Mouse (Mus musculus) adrenal gland, adult (tissue): Measurements from ENCODE around the gene Rpl3.

Experiments used
- DNase-seq, 2 experiments: peaks; one replicate each; pipeline ENCODE4 v3.0.0; 2022 to 2023; ENCODE audit warnings: low spot score in 1 of 2; ENCODE audit not compliant: inconsistent age in 2 of 2

Rpl3 gene

DNA sequence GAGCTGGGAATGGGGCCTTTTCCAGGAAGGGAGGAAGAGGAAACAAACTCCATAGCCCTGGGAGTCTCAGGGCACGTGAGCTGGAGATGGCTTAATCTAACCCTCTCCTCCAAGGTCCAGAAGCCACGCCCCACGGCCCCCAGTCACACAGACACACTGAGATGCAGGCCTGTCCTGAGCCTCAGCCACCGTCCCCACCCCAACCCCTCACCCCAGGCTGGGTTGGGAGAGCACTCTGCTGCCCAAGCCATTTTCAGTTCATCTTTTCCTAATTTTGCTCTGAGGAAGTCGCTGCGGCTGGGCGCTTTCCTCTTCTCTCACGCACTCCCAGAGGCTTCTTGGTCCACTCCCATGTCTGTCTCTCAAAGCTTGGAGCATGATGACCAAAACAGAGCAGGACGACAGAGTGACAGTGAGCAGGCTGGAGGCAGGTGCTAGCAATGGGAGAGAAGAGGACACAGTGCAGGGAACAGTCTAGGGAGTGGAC is 19.7 kb downstream of the Rpl3 start:
- peak; percentile 58 to 67 for DNase-seq

DNA sequence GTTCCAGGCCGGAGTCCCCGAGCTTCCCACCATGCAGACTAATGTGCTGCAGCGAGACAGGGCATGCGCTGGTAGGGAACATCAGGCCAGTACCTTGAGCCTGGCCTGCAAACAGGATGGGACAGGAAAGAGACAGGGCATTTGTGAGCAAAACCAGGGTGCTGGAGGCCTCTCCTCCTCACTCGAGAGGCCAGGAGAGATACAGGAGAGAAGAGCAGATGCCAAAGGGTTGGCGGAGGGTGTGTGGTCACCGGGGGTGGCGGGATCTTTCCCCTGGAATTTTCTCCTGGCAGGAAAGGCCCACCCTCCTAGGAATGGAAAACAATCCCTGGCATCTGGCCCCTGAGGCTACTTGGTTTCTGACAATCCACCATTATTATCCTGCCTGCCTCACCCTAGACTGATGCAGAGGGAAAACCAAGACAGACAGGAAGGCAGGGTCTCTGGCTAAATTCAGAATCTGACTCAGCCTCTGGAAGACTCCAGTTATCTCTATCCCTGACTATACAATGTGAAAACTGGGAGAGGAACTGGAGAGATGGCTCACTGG is 21.5 kb downstream of the Rpl3 start:
- DNase-seq: no peak

DNA sequence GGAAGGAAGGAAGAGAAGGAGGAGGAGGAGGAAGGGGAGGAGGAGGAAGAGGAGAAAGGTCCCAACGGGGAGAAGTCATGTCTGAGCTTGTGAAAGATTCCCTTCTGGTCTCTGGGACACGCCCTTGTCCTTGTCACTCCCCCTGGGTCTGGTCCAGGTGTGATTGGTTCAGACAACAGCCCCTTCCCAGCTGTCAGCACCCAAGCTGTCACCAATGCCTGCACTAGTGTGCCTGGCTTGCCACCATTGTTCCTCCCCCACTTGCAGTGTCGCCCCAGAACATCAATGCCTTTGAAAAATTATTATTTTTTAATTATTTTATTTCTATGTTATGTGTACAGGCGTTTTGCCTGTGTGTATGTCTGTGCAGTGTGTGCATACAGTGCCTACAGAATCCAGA is 22.5 kb downstream of the Rpl3 start:
- no peak for DNase-seq

DNA sequence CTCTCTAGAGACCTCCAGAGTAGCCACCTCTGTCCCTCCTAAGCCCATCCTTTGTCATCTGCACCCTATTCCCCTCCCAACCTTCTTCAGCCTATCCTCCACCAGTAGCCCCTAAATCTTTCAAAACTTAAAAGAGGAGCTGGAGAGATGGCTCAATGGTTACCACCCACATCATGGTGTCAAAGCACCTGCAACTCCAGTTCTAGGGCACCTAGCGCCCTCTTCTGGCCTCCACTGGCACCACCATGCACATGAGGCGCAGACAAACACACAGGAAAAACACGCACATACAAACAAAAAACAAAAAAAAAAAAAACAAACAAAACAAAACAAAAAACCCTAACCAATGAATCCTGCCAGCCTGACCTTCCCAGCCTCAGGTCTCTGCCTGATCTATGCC is 25.1 kb downstream of the Rpl3 start:
- peak in 1 of 2 experiments; percentile 75 for DNase-seq

DNA sequence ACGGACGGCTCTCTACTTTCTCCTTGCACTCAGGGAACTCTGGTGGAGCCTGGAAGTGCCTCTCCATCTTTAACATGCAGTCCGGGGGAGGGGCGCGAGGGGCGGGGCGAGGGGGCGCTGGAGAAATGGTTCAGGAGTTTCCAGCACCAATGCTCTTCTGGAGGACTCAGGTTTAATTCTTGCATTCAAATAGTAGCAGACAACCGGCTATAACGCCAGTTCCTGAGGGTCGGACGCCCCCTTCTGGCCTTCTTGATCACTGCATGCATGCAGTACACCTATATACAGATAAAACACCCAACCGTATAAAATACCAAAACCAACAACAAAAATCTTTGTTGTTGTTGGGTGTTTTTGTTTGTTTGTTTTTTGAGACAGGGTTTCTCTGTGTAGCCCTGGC is 26.3 kb downstream of the Rpl3 start:
- peak; percentile 67 to 85 for DNase-seq

DNA sequence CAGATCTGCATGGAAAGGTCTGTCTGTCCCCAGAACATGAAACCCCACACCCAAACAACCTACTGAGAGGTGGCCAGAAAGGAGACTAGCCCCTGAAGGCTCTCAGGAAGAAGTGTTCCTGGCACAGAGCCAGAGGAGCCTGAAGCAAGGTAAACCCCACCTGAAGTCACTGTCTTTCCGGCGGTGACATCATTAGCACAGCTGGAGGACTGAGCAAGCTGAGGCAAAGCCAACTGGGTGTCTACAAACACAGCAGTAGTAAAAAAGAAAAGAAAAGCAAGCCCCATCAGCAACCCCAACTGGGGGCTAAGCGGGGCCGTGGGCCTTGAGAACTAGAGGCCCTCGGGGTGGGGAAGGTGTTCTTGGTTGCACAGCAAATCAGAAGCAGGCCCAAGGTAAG is 26.7 kb downstream of the Rpl3 start:
- no peak for DNase-seq

DNA sequence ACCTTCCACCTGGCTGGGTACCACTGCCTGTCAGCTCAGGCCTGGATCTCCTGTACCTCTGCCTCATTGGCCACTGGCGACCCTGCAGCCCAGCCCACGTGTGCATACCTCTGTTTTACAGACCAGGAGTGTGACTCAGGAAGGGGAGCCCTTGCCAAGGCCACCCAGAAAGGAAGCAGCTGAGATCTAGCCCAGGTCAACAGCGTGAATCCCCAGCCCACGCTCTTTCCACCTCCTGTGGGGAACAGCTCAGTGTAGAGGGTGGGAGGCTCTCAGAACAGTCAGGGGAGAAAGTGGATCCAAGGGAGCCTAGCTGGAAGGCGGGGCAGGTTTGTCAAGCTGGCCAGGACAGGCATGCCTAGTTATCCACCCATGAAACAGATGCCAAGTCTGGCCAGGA is 28.8 kb downstream of the Rpl3 start:
- peak in 1 of 2 experiments; percentile 62 for DNase-seq

DNA sequence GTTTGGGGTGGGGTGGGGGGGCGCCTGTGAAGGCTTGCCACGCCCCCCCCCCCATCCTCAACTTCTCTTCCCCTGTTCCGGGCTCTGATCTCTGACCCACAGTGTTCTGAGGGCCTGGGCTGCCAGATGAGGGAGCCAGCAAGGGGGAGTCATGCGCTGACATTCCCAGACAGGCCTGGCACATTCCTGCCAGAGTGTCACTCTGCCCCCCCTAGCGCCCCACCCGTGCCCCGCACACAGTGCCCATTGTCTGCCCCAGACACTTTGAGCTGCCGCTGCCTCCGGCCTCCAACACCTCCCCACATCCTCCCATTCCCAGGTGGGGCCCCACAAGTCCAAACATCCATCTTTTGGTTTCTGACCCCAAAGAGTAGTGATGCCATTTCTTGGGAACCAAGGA is 29.3 kb downstream of the Rpl3 start:
- DNase-seq: no peak

DNA sequence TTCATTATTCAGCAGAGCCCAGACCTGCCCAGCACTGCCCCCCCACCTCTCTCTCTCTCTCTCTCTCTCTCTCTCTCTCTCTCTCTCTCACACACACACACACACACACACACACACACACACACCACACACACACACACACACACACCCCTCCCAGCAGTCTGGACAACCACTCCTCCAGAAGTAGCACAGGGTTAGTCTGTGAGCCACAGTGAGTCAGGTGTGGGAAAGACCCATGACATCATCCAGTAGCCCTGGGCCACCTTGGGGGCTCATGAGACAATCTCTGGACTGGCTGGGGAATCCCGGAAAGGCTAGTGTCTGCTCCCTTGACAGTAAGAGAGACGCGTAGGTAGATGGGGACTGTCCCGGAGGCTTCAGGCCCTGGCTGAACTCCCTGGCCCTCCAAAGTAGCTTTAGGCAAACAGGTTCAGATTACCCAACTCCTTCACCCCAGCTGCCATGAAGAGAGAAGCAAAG is 30.6 kb downstream of the Rpl3 start:
- DNase-seq: no peak

DNA sequence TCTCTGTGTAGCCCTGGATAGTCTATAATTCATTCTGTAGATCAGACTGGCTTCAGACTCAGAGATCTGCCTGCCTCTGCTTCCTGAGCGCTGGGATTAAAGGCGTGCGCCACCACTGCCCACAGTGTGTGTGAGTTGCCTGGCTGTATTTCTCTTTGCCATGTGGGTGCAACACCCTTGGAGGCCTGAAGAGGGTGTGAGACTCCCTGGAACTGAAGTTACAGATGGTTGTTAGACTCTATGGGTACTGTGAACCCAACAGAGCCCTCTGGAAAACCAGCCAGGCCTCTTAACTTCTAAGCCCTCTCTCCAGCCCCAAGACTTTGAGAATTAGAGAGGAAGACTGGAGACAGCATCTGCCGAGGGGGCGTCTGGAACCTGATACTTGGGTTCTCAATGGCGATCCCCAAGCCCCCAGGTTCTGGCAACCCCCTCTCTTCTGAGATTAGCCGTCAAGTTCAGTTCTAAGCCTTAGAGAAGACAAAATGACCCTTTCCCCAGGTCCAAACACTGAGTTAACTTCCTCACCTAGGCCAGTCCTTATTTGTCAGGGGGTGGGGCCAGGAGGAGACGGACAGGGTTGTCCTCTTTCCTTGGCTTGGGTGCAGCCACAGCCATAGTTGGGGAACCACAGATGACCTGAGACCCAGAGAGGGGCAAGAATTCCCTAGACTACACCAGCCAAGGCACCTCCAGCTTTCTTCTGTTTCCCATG is 31.2 kb downstream of the Rpl3 start:
- DNase-seq: no peak

DNA sequence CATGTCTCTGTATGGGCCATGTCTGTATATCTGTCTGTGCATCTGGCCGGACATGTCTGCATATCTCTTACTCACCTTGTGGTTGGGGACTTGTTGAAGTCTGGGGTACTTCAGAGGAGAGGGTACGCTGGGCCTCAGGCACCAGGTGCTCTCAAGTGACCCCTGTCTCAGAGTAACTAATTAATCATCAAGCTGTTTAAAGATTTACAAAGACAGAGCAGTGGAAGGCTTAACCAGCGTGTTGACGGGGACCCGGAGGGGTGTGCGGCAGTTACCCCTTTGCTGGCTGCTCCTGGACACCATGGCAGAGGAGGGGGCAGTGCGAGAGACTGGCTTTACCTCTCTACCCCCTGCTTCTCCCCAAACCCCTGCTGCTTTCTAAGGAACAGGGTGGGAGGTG is 32.1 kb downstream of the Rpl3 start:
- no peak for DNase-seq

DNA sequence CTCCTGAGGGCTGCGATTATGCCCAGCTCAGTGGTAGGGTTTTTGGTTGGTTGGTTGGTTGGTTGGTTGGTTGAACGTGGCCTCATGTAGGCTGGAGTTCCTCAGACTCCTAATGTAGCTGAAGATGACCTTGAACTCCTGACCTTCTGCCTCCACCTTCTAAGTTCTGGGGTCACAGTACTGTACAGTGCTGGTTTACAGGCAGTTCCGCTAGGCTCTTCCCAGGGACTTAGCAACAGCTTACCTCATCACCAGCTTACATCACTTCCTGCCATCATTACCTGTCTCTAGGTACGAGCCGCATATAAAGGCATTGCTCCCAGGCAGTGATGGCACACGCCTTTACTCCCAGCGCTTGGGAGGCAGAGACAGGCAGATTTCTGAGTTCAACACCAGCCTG is 33.5 kb downstream of the Rpl3 start:
- DNase-seq: no peak

DNA sequence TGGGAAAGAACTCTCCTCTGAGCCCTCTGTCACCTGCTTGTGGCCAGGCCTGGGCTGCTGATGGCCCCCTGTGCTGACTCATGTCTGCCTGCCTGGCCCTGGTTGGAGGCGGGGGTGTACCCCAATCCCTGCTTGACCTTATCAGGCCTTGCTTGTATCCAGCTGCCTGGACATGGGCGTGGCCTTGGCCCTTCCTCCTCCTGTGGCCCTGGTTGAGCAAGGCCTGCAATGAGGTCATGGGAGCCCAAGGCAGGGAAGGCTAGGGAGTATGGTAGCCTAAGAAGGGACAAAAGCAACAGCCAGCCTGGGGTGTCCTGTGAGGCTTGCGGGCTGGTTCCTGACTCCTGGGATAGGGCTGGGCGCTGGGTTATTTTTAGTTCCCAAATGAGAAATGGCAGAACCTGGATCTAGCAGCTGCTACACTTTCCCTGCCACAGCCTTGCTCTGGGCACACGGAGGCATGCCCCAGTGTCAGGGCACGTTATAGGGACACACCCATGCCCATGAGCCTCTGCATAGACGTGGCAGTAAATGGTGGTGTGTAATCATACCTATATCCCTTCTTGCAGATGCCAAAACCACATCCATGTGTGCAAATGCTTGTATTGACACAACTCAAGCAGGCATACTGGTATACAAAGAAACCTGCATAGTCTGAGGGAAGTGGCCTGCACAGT is 37.5 kb downstream of the Rpl3 start:
- DNase-seq: peak; percentile 95 to 97

DNA sequence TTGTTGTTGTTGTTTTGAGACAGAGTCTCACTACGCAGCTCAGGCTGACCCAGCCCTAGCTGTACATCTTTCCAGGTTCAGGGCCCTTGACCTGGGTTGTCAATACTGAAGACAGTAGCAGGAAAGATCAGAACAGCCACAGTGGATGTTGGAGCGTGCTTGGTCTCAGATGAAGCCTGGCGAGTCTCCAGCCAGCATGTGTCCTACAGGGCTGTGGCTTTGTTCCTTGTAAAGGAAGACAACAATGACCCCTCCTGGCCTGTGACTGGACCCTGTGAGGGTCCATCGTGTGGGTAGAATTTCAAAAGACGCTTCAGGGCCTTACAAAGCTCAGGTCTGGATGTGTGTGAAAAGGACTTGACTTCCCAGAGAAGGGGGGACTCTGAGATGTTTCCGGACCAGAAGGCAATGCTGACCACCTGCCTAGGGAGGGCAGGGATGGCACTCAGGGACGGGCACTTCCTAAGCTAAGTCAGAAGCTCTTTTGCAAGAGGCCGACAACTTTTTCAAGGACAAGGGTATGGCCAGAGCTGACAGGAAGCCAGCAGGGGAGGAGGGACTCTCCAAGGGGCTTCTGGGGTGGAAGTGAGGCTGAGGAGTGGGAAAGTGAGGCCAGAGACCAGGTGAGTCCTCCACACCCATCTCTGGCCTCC is 38.2 kb downstream of the Rpl3 start:
- DNase-seq: peak in 1 of 2 experiments; percentile 66

DNA sequence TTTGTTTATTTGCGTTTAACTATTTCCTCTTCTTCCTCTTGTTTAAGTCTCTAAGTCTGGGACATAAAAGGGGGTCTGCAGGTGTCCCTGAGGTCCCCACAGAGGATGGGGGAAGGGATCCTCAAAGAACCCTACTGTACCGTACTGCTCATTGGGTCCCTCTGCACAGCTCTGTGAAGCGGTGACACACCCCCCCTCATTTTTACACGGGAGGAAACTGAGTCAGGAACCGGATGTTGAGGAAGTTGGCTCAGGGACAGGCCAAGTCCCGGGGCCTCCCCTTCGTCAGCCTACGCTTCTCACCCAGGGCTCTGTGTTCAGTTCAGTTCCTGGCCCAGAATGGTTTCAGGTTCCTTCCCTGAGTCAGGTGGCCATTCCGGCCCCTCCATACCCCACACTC is 39.9 kb downstream of the Rpl3 start:
- no peak for DNase-seq

DNA sequence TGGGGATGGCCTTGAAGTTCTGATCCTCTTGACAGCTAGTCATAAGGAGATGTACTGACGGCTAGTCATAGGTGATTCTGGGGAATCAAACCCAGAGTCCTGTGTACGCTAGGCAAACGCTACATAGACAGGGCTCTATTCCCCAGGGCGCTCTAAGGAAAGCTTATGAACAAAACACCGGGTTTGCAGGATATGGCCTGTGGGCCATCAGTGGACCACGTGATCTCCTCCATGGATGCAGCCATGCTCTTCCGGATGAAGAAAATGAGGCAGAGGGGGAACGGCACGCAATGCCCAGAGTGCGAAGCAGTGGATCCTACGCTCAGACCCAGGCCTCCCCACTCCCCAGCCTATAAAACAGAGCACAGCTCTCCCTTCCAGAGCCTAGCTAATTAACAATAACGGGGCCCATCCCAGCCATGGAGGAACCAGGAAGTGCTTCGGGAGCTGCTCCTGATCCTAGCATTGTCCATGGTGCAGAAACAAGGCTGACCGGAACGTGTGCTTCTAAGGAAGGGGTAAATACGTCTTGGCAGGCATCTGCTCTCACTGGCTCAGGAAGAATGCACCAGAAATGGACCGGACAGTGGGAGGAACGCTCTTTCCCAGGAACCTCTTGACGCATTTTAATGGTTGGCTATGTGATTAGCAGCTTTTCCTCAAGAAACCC is 40.4 kb downstream of the Rpl3 start:
- DNase-seq: no peak

DNA sequence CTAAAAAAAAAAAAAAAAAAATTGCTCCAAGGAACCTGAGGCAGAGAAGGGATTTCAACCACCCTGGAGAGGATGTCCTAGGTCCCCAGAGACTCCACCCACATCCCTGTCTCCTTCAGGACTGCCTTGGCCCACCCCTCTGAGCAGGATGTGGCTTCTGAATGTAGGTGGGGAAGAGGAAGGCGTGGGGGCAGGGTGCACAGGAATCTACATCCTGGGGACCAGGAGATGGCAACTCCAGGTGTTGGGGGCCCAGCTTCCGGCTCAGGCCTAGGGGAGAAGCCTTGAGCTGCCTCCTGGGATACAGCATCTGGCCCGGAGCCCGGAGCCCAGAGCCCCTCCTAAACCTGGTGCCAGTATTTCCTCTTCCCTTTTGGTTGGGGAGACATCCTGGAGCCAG is 41.6 kb downstream of the Rpl3 start:
- DNase-seq: peak; percentile 68 to 71

DNA sequence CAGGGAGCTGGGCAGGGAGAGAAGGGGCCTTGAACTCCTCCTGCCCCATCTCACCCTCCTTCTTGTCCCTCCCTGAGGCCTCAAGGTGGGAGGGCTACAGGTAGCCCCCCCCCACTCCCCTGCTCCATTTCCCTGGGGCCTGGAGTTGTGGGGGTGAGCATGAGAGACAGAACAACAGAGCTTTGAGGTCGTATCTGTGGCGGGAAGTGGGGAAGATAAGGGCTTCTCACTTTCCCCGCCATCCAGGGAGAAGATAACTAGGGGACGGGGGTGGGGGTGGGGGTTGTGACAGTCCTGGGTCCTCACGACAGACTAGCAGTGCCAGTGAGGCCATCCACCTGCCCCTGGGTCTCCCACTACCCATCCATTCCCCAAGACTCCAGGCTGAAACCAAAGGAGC is 43.7 kb downstream of the Rpl3 start:
- no peak for DNase-seq

DNA sequence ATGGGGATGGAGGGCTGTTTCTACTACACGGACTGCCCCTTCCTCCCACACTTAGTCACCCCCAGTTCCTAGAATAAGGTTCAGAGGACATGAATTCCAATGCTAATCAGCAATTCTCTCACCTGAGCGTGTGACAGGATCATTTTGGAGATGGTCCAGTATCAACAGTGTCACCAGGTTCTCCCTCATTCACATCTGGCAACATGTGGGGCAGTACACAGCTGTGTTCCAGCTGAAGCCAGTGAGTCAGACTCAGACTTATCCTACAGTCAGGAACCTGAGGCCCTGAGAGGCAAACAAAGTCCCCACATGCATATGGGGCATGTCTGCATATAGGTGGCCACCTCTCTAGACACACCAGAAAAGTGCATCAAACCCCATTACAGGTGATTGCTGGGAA is 44.4 kb downstream of the Rpl3 start:
- DNase-seq: no peak

DNA sequence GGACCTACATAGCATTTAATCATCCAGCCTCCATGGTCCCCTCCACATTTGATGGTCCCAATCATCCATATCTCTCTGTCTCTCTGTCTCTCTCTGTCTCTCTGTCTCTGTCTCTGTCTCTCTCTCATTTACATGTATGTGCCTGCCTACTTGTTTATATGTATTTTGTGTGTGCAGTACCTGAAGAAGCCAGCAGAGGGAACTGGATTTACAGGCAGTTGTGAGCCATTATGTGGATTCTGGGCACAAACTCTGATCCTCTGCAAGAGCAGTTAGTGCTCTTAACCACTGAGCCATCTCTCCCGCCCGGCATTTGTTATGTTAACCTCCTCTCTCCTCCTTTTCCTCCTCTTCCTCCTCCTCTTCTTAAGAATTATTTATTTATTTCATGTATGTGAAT is 45.9 kb downstream of the Rpl3 start:
- no peak for DNase-seq

DNA sequence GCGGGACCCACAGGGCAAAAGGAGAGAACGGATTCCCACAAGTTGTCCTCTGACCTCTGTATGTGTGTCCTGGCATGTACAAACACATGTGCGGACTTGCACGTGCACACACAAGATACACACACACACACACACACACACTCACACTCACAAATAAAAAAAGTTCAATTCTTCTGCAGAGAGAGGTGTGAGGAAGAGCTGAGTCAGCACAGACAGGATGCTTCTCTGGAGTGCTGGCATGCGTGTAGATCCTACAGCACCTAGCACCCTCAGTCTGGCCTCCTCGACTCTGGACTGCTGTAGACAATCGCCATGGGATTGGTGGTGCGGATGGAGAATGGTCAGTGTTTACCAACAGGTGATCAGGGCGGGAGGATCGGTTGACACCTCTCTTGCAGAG is 47.4 kb downstream of the Rpl3 start:
- DNase-seq: no peak
